Comparison of ENCODE assay signal across 8 mouse cellular contexts in genomic region chr6:38533428-38534405, GRCm38 (mm10). TPM values are rescaled to one million over a fixed set of nuclear protein-coding genes. Genes with fewer than 3 reads are reported as not detected.
DNase-seq lines count a peak whose midpoint lies in the region; ATAC-seq and TF ChIP-seq lines count a peak whose summit lies in the region.

Gene Fmc1, plus strand, starts transcription at chr6:38533502.

- H3K9ac ChIP-seq in heart, embryonic 15.5 days: peak within 1 kb of the TSS; percentile 99
- H3K9ac ChIP-seq in liver, embryonic 14.5 days (replicated peaks): peak within 1 kb of the TSS; percentile 88
- H3K9ac ChIP-seq in neural tube, embryonic 11.5 days (ENCODE audit: low read length): peak within 1 kb of the TSS; percentile 81
- peak within 1 kb of the TSS; percentile 90 for H3K9ac ChIP-seq in stomach, postnatal 0 days (ENCODE audit: low read length)

- peak; percentile 31 for TF ChIP-seq EP300 in liver, embryonic 14.5 days (IDR thresholded peaks at IDR 0.05; ENCODE audit: low read depth)
- TF ChIP-seq EP300 in stomach, postnatal 0 days (optimal IDR thresholded peaks at IDR 0.05): peak; percentile 50

- H3K4me2 ChIP-seq in heart, embryonic 15.5 days: peak within 1 kb of the TSS; percentile 71
- peak within 1 kb of the TSS; percentile 79 for H3K4me2 ChIP-seq in liver, embryonic 14.5 days (ENCODE audit: low read depth)
- peak within 1 kb of the TSS; percentile 79 for H3K4me2 ChIP-seq in neural tube, embryonic 11.5 days (ENCODE audit: low read depth)
- H3K4me2 ChIP-seq in stomach, postnatal 0 days (replicated peaks; ENCODE audit: low read depth): peak within 1 kb of the TSS; percentile 73

- no peaks in the 10 kb centered on the region for H3K27me3 ChIP-seq in forebrain, embryonic 10.5 days (ENCODE audit: poor library complexity, severe bottlenecking)
- H3K27me3 ChIP-seq in heart, embryonic 15.5 days: no peaks in the 10 kb centered on the region
- H3K27me3 ChIP-seq in liver, embryonic 14.5 days (ENCODE audit: control insufficient read depth, insufficient read depth, low read length): no peaks in the 10 kb centered on the region
- H3K27me3 ChIP-seq in neural tube, embryonic 11.5 days (ENCODE audit: control insufficient read depth, insufficient read depth, low read length): no peaks in the 10 kb centered on the region
- H3K27me3 ChIP-seq in stomach, postnatal 0 days (ENCODE audit: control insufficient read depth, insufficient read depth, low read length): no peaks in the 10 kb centered on the region

- peaks cover 25% of the 10 kb centered on the region for H3K4me1 ChIP-seq in forebrain, embryonic 10.5 days
- H3K4me1 ChIP-seq in heart, embryonic 15.5 days (replicated peaks): peaks cover 13% of the 10 kb centered on the region; the same call in 1 of the 2 replicates
- peaks cover 2 to 12% of the 10 kb centered on the region in 2 experiments for H3K4me1 ChIP-seq in liver, embryonic 14.5 days (replicated peaks; ENCODE audit: control insufficient read depth in 2 of 2, insufficient read depth in 2 of 2, low read length in 1 of 2)
- H3K4me1 ChIP-seq in neural tube, embryonic 11.5 days (ENCODE audit: control insufficient read depth, insufficient read depth, low read length): no peaks in the 10 kb centered on the region
- no peaks in the 10 kb centered on the region for H3K4me1 ChIP-seq in stomach, postnatal 0 days (replicated peaks; ENCODE audit: control insufficient read depth, insufficient read depth)

- no peaks in the 10 kb centered on the region for H3K9me3 ChIP-seq in forebrain, embryonic 10.5 days
- H3K9me3 ChIP-seq in heart, embryonic 15.5 days (replicated peaks): no peaks in the 10 kb centered on the region
- H3K9me3 ChIP-seq in liver, embryonic 14.5 days (ENCODE audit: control insufficient read depth, low read length): no peaks in the 10 kb centered on the region
- no peaks in the 10 kb centered on the region for H3K9me3 ChIP-seq in neural tube, embryonic 11.5 days (ENCODE audit: control insufficient read depth, low read length)
- no peaks in the 10 kb centered on the region for H3K9me3 ChIP-seq in stomach, postnatal 0 days (ENCODE audit: control insufficient read depth, low read length)

- DNase-seq in CD8-positive naive resting alpha-beta T cell, adult 2 months (ENCODE audit: low read depth in 2 of 2, low spot score in 2 of 2): peak; percentile 94 to 98
- peak; percentile 98 for DNase-seq in c-Kit-positive CD71-negative TER-119-negative erythroid progenitor cells, embryonic 14.5 days (ENCODE audit: low read depth)
- DNase-seq in forebrain, embryonic 10.5 days (ENCODE audit: extremely low spot score, low spot score): peak; percentile 98
- DNase-seq in kidney, postnatal 25 days: peak; percentile 96 to 99
- peak; percentile 98 to 99 (median 98) for DNase-seq in liver, embryonic 14.5 days (ENCODE audit: low read depth in 3 of 3, low spot score in 3 of 3)
- peak; percentile 97 for DNase-seq in neural tube, embryonic 11.5 days (ENCODE audit: low spot score)
- peak; percentile 98 for DNase-seq in stomach, postnatal 0 days (ENCODE audit: low spot score)

- peak; percentile 87 for ATAC-seq in heart, embryonic 15.5 days (replicated peaks; ENCODE audit: insufficient number of reproducible peaks, insufficient read depth, low FRiP score, low read depth)
- ATAC-seq in liver, embryonic 14.5 days (ENCODE audit: insufficient read depth): peak; percentile 84
- ATAC-seq in neural tube, embryonic 11.5 days (ENCODE audit: insufficient read depth, low FRiP score, low TSS enrichment): peak; percentile 86
- peak; percentile 93 for ATAC-seq in stomach, postnatal 0 days (ENCODE audit: low FRiP score, low TSS enrichment)

- no peaks in the 10 kb centered on the region for H3K36me3 ChIP-seq in forebrain, embryonic 10.5 days (replicated peaks)
- H3K36me3 ChIP-seq in heart, embryonic 15.5 days: no peaks in the 10 kb centered on the region
- H3K36me3 ChIP-seq in liver, embryonic 14.5 days (replicated peaks; ENCODE audit: control insufficient read depth, insufficient read depth, low read depth): no peaks in the 10 kb centered on the region
- H3K36me3 ChIP-seq in neural tube, embryonic 11.5 days (ENCODE audit: control insufficient read depth, insufficient read depth, low read length): no peaks in the 10 kb centered on the region
- H3K36me3 ChIP-seq in stomach, postnatal 0 days (ENCODE audit: control insufficient read depth, insufficient read depth, low read length): no peaks in the 10 kb centered on the region

- peak within 1 kb of the TSS; percentile 89 for H3K4me3 ChIP-seq in forebrain, embryonic 10.5 days
- peak within 1 kb of the TSS; percentile 98 for H3K4me3 ChIP-seq in heart, embryonic 15.5 days
- H3K4me3 ChIP-seq in liver, embryonic 14.5 days (ENCODE audit: insufficient read depth in 1 of 2, low read depth in 2 of 2, low read length in 2 of 2): peak within 1 kb of the TSS; percentile 88 to 94
- H3K4me3 ChIP-seq in neural tube, embryonic 11.5 days (ENCODE audit: low read depth, low read length): peak within 1 kb of the TSS; percentile 56
- peak within 1 kb of the TSS; percentile 65 for H3K4me3 ChIP-seq in stomach, postnatal 0 days (ENCODE audit: low read depth, low read length)

- TF ChIP-seq CTCF in liver, embryonic 14.5 days (IDR thresholded peaks at IDR 0.05; ENCODE audit: low read depth): peak; percentile 22; the same call in 1 of the 2 replicates
- TF ChIP-seq CTCF in stomach, postnatal 0 days (IDR thresholded peaks at IDR 0.05; ENCODE audit: low read depth): peak; percentile 73

- peak within 1 kb of the TSS; percentile 98 for H3K27ac ChIP-seq in forebrain, embryonic 10.5 days
- peak within 1 kb of the TSS; percentile 100 for H3K27ac ChIP-seq in heart, embryonic 15.5 days
- H3K27ac ChIP-seq in liver, embryonic 14.5 days: peak within 1 kb of the TSS; percentile 91
- peak within 1 kb of the TSS; percentile 90 for H3K27ac ChIP-seq in neural tube, embryonic 11.5 days (ENCODE audit: low read depth, low read length)
- peak within 1 kb of the TSS; percentile 96 for H3K27ac ChIP-seq in stomach, postnatal 0 days (replicated peaks)

- 7% methylated on average over 41 of the region's 41 CpGs for WGBS in forebrain, embryonic 10.5 days
- 4% methylated on average over 41 of the region's 41 CpGs for WGBS in heart, embryonic 15.5 days
- 2% methylated on average over 41 of the region's 41 CpGs for WGBS in liver, embryonic 14.5 days (ENCODE audit: insufficient replicate concordance)
- 7% methylated on average over 41 of the region's 41 CpGs for WGBS in neural tube, embryonic 11.5 days
- WGBS in stomach, postnatal 0 days: 4% methylated on average over 41 of the region's 41 CpGs

RNA-seq across cellular contexts. Expression of gene Fmc1, which starts in this region (rescaled TPM):
- polyA plus RNA-seq in forebrain, embryonic 10.5 days (2016; fragmentation: Nextera tagmentation; extraction: Ambion mirVana): 122 and 125 TPM in 2 replicates
- polyA plus RNA-seq in heart, embryonic 15.5 days (2015; fragmentation: Nextera tagmentation; extraction: Ambion mirVana): 217 and 292 TPM in 2 replicates
- 45.3 and 54.6 TPM in 2 replicates for polyA plus RNA-seq in liver, embryonic 14.5 days (2012; rRNA removed)
- 91.8 and 93.7 TPM in 2 replicates for polyA plus RNA-seq in liver, embryonic 14.5 days (2014; fragmentation: Nextera tagmentation; extraction: Ambion mirVana)
- polyA plus RNA-seq in neural tube, embryonic 11.5 days (2014; fragmentation: Nextera tagmentation; extraction: Ambion mirVana): 106 and 122 TPM in 2 replicates
- polyA plus RNA-seq in stomach, postnatal 0 days (2015; fragmentation: Nextera tagmentation; extraction: Ambion mirVana): 157 and 166 TPM in 2 replicates

Comparison
In these comparisons a context has a peak if more than half of its experiments do, and no peak if none do; other contexts are left out.
1. Peak in every context shown above with its lines: DNase-seq, ATAC-seq, H3K4me3 ChIP-seq and H3K27ac ChIP-seq.